Mouse (Mus musculus): ENCODE measurements around the gene Bmp2k. TPM values are rescaled to one million over a fixed set of nuclear protein-coding genes. Genes with fewer than 3 reads are reported as not detected.

Bmp2k gene
- polyA plus RNA-seq (2015; fragmentation: Nextera tagmentation; extraction: Ambion mirVana) = 9.1 and 10.1 TPM in 2 replicates

DNA sequence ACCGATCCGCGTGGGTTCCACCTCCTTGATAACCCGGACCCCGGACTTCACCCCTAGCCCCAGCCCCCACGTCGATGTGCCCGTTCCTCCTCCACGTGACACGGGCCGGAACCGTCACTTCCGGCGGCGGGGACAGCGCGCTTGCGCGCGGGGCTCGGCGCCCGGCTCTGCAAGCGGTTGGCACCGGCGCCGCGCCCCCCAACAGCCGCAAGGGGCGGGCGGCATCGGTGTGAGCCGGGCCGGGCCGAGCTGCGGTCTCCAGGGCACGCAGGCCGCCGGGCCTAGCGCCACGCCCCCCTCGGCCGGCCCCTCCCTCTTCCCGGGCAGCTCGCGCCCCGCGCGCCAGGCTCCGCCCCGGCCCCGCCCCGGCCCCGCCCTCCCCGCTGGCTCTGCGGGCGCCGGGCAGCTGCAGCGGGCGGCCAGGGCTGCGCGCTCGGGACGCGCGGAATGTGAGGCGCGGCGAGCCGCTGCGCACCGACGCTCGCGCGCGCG is at the start of gene Bmp2k:
TSS of gene Bmp2k (plus strand) at position 380 of the 492 bp plus-strand sequence.

DNA sequence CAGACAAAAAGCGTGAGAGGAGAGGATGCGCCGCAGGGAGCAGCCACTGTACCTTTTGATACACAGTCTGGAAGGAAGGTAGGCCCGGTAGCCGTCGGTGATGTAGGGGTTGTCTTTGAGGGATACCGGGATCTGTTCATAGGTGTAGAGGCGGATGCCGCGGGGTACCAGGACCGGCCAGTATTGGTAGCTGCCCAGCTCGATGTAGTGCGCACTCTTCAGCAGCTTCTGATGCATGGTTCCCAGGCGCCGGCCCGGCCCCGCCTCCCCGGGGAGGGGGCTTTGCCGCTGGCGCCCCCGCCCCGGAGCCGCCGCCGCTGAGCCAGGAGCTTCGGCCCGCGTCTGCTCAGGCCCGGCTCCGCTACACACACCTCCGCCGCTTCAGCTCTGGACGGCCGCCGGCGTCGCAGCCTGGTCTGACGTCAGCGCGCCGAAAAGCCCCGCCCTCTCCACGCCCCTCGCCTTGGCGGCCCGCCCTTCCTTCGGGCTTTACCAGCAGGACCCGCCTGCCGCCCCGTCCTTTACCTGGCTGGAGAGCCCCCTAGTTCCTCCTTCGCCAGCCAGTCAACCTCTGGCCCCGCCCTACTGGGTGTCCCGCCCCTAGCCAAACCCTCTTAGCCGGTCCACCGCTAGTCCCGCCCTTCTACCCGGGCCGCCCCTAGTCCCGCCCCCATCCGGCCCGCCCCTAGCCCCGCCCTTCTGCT is 113.9 kb downstream of the Bmp2k start, which contains the start of gene Paqr3:
TSS of gene Paqr3 (minus strand) at position 390 of the 704 bp plus-strand sequence.

Other genes with a start within 250 kb of the Bmp2k start
- 34.7 and 49.5 TPM in 2 replicates for gene Anxa3, start 204.3 kb upstream of the Bmp2k start, polyA plus RNA-seq (2015; fragmentation: Nextera tagmentation; extraction: Ambion mirVana)
- 11.1 and 12.8 TPM in 2 replicates for gene Paqr3, start 113.9 kb downstream of the Bmp2k start, polyA plus RNA-seq (2015; fragmentation: Nextera tagmentation; extraction: Ambion mirVana)

Measured in neural tube, postnatal 0 days (tissue).